Mouse (Mus musculus) embryo, embryonic 11.5 days (tissue): ENCODE data around the gene 3100002H09Rik.
A peak's percentile ranks its signal among the peaks of the same experiment; 100 is the strongest.

Experiments
- DNase-seq: peaks from one replicate; pipeline ENCODE4 v3.0.0-alpha.2; 2012; ENCODE audit warnings: low read depth, low spot score

Gene 3100002H09Rik

DNA sequence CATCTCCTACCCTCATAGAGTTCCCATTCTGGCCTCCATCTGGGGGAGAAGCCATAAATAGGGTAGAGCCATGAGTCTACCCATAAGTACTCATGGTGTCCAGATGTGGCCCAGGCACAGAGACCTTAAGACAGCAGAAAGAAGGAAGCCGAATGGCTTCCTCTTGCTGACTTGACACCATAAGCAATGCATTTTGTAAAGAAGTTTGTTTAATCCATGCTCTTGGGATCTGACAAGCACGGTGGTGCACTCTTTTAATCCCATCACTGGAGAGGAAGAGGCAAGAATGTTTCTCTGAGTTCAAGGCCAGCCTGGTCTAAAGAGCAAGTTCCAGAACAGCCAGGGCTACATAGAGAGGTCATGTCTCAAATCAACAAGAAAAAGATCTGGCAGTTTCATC, at the start of gene 3100002H09Rik:
3100002H09Rik (minus strand) TSS at position 101 of the 400 bp plus-strand sequence.
- no peak for DNase-seq

DNA sequence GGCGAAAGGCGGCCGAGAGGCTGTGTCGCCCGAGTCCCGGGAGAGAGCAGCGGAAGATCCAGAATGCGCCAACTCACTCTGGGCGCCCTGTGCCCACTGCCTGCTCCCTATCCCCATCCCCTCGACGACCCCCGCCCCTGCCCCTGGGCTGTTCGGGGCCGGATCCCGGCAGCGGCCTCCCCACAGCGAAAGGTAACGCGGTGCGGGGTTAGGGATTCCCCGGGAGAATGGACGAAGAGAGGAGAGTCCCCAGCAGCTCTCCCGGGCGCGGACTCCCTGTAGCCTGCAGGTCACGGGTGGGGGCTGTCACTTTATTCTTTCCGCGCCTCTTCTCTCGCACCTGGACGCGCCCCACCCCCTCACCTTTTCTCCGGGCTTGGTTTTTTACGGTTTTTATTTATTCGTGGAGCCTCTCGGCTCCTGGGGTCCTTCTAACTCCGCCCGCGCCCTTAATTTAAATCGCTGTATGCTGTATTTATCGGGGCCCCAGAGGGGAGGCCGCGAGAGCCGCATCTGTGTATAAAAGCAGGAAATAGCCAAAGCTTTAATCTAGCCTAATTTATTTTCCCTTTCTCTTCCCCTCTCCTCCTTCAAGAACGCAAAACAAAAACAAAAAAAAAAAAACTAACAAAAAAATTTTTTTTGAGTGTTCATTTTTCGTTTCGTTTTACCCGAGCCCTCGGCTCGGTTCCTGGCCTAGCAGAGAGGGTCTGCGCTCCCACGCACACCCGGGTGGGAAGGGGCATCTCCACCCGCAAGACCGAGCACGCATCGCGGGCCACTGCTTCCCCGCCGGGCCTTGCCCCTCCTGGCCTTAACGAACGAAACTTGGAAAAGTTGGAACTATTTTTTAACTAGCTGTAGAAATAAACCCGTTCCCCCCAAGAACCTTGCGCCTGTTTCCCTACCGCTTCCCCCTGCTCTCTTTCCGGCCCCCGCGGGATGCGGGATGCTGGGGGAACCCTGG, 48.9 kb upstream of the 3100002H09Rik start:
- no peak for DNase-seq

DNA sequence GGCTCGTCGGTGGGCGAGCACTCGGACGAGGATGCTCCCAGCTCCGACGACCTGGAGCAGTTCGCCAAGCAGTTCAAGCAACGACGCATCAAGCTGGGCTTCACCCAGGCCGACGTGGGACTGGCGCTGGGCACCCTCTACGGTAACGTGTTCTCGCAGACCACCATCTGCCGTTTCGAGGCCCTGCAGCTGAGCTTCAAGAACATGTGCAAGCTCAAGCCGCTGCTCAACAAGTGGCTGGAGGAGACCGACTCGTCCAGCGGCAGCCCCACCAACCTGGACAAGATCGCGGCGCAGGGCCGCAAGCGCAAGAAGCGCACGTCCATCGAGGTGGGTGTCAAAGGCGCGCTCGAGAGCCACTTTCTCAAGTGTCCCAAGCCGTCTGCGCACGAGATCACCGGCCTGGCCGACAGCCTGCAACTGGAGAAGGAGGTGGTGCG, 47.8 kb upstream of the 3100002H09Rik start:
- DNase-seq: no peak

GRCm38 (mm10) chr4:124657781-124658180, 47.2 kb upstream of the 3100002H09Rik start:
- no peak for DNase-seq

DNA sequence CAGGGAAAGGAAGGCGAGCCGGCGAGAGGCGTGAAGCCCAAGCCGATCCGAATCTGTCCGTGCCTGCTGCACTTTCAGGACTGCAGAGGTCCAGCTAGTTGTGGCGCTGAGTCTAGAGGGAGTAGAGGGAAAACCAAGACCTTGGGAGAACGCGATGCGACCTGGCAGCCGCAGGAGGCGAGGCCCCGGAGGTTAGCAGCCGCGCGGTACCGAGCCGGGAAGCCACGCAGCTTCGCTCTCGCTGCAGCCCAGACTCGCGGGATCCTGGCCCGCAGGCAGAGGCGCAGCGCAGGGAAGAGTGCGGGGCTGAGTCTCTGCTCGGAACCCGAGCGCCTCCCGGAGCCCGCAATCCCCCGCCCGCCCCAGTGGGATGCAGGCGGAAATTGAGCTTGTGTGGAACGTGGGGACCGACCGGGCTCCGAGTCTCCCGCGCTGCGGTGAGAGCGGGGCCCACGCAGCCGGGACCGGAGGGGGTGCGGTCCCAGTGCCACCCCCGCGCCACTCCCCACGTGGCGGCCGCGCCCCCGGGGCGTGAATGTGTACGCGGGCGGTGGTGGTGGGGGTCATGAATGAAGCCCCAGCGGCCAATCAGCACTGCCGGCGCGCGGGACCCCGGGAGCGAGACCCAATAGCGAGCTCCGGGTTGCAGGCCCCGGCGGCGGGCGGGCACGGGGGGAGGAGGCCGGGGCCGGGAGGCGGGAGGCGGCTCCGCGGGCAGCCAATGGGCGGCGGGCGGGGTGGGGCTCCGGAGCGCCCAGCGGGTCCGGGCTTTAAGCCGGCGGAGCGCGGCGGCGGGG, 46.4 kb upstream of the 3100002H09Rik start:
- peak; percentile 67 for DNase-seq

- DNase-seq: no peak
These were observed 45.9 kb upstream of the 3100002H09Rik start, which contains the start of gene Pou3f1 for GRCm38 (mm10) chr4:124656518-124656853. Gene Pou3f1 (plus strand): TSS chr4:124656807.

- no peak for DNase-seq
These were observed 42.3 kb upstream of the 3100002H09Rik start for GRCm38 (mm10) chr4:124652886-124653285.

DNA sequence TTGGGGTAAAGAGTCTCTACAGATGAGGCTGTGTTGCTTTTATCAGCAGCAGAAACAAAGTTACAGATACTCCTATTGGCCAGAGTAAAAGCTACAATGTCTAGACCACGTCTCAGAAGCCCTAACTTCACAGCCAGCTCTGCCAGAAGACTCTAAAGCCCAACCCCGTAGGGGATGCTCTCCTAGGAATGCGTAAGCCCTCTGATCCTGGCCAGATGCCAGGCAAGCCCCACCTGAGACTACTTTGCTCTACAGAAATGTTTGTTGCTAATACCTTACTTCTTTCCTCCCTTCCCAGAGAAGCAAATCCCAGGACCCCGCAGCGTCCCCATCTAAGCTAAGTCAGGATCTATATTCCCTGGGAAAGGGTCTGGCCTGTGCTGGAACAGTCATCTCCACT, 37.3 kb upstream of the 3100002H09Rik start:
- DNase-seq: no peak

DNA sequence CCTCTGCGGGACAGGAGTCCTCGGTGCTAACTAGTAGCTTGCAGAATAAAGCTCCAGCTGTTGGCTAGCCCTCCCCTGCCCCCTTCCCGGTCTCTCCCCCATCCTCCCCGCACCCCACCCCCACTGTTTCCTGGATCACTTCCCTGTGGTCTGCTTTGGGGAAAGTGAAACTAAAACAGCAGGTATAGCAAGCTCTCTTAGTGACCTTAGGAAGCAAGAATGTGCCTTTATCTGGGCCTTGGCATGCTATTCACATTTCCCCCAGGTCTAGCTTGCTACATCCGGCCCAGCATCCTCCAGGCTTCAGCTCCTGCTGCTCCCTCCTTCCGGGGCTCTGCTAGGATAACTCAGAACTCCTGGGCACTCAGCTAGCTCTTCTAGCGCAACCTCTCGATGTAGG, 36.0 kb upstream of the 3100002H09Rik start:
- no peak for DNase-seq

- DNase-seq: no peak
These were observed 34.4 kb upstream of the 3100002H09Rik start for GRCm38 (mm10) chr4:124644974-124645433.

DNA sequence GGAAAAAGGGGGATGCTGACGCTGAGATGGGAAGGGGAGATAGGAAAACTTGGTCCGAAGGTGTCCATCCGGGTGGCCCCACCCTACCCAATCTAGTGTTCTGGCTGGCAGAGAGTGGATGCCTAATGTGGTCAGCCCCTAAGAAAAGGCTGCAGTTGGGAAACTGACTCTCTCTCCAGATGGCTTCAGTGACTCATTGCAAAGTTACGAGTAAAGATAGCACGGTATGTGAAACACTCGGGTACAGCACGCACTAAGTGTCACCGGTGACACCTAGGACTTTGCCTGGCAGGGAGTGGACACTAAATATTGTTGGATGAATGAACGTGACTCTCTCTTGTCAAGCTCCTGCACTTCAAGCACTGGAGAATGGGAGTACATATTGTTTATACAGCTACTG, 33.3 kb upstream of the 3100002H09Rik start:
- DNase-seq: no peak

DNA sequence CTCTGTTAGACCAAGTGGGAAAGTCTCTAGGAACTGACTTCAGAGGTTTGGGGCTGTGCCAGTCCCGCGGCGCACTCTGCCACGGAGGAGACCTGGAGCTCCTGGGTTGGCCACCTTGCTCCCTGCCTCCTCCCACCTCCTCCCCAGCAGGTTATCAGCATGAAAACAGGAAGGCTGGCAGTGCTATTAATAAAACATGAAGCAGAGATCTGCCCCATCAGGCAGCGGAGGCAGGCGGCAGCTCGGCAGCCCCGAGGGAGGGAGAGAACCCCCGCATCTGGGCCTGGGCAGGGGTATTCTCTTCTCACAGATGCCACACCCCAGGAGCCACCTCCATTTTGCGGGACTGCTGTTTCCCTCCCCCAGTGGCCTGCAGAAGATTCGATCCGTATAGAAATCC, 29.1 kb upstream of the 3100002H09Rik start:
- no peak for DNase-seq

GRCm38 (mm10) chr4:124633281-124633680, 22.7 kb upstream of the 3100002H09Rik start:
- DNase-seq: peak; percentile 46

DNA sequence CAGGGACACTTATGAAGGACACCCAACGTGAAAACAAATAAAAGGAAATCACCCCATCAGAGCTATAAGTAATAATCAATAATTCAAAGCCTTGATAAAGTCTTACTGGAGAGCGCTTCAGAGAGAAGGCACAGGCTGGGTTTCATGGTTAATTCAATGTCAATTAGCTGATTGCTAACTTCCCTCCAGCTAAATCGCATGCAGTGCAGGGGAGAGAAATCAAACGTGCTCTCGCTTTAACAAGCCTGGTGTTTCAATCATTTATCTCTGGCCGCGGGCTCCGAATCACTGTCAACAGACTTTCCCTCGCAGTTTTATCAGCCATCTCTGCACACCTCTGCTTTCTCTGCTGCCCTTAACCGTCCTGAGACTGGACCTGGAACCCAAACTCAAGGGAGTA, 22.3 kb upstream of the 3100002H09Rik start:
- DNase-seq: no peak

DNA sequence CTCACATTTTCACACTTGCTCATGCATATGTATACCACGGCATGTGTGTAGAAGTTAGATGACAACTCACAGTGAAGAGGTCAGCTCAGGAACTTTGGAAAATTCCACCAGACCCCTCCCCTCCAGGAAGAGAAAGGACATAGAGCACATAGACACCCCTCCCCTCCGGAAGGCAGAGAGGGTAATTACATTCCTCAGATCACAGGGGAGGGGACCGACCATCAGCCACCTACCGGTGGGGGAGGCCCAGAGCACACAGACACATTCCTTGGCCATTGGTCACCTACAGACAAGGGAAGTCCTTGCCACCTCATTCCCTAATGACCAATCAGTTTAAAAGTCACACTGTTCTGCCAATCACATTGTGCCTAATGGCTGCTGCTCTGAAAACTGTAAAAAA, 20.9 kb upstream of the 3100002H09Rik start:
- no peak for DNase-seq

DNA sequence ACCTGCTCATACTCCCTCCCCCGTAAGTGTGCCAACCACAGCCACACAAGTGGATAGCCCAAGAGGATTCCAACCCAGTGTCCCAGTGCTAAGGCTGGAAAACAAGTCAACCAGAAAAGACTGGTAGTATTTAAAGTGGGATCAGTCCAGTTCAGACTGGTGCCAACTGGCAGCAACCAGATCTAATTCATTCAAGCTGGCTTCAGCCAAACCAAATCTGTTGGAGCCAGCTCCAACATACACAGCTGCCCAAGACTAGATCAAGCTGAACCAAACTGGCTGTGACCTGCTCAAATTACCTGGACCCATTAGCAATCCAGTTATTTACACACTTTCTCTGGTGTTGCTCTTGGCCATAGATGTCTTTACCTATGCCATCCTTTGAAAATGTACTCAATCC, 16.2 kb upstream of the 3100002H09Rik start:
- no peak for DNase-seq

- DNase-seq: no peak
These were observed 13.5 kb upstream of the 3100002H09Rik start for GRCm38 (mm10) chr4:124624111-124624581.

DNA sequence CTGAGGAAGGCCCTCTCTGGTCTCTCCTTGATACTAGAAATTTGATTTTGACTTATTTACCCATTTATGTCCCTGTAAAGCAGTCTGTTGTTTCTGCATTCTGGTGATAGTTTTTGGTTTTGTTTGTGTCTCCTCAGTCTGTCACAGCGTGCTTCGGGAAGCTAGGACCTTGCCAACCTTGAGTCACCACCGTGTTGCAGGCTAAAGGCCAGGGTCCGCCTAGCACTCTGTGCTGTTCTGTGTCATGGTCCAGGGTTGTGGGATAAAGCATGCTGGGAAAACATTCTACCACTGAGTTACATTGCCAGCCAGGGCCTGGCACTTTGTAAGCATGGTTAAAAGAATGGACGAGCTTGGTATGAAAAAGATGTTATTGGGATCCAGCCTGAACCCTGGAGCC, 12.0 kb upstream of the 3100002H09Rik start:
- DNase-seq: no peak

DNA sequence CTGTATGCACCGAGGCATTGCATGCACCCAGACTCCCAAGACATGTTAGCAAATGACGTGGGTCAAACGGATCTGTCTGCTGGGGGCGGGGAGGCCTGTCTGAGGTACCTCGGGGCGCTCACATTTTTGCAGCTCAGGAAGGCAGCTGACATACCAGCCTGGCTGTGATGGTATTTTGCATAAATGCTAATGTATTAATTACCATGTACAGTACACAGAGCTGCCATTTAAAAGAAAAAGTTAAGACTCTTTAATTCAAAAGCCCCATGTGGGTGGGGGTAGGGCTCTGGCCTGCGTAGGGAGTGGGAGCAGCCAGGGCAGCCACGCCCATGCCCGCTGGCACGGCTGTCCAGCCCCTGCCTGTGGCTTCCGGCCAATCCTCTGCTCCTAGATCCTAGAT, 10.8 kb upstream of the 3100002H09Rik start:
- DNase-seq: no peak

DNA sequence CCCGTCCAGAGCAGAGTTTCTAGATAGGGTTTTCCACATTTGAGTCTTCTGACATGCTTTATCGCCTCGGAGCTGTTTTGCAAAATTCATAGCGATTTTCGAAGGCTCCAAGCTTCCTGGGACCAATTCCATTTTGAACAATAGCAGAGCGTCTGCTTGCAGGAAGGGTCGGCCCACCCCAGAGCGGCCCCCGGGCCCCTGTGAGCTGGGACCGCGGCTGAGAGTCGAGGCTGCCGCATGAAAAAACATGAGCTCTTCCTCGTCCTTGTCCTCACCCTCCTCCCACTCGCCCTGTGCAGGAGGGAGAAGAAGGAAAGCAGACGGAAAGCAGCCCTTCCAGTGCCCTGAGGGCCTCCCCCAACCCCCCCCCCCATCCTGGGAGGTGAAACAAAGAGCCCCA, 8.0 kb upstream of the 3100002H09Rik start:
- no peak for DNase-seq

DNA sequence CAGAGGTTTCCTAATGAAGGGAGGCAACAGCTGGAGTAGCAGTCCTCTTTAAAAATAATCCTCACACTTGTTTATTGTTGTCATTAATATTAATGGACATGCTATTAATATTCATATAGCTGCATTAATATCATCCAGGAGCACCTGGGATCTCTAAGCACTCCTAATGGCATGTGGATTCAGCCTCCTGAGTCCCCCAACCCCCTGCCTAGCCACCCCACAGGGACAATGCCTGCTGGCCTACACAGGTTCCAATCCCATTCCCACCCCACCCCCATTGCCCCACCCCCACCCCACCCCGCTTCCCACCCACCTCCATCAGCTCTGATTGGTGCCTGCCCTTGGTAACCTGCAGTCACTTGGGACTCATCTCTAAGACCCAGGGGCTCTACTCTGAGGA, 6.0 kb upstream of the 3100002H09Rik start:
- DNase-seq: no peak

GRCm38 (mm10) chr4:124615986-124616385, 5.4 kb upstream of the 3100002H09Rik start:
- DNase-seq: no peak
